Comparison of ENCODE assay signal across 8 mouse cellular contexts in genomic region chr1:158669971-158670592, GRCm38 (mm10).
DNase-seq lines count a peak whose midpoint lies in the region; ATAC-seq lines count a peak whose summit lies in the region.

No protein-coding gene starts in this region.

- H3K27me3 ChIP-seq in kidney, embryonic 14.5 days (ENCODE audit: control insufficient read depth, insufficient read depth, low read length): no peaks in the 10 kb centered on the region
- H3K27me3 ChIP-seq in liver, embryonic 13.5 days: no peaks in the 10 kb centered on the region
- H3K27me3 ChIP-seq in neural tube, embryonic 14.5 days (ENCODE audit: control insufficient read depth, insufficient read depth, low read length): no peaks in the 10 kb centered on the region

- intact Hi-C loops in gastrocnemius, postnatal 36 days (cut with DNase I): loop anchor here (2.0 kb wide), 2 partner anchors 283 to 465 kb away; no protein-coding TSS in a partner anchor

- no peaks in the 10 kb centered on the region for H3K4me1 ChIP-seq in kidney, embryonic 14.5 days (ENCODE audit: control insufficient read depth, insufficient read depth, low read length)
- H3K4me1 ChIP-seq in liver, embryonic 13.5 days (replicated peaks): no peaks in the 10 kb centered on the region
- H3K4me1 ChIP-seq in neural tube, embryonic 14.5 days (ENCODE audit: control insufficient read depth, insufficient read depth, low read length): no peaks in the 10 kb centered on the region

- WGBS in kidney, embryonic 14.5 days: 39% methylated on average over 3 of the region's 3 CpGs
- WGBS in liver, embryonic 13.5 days (ENCODE audit: insufficient replicate concordance): 35% methylated on average over 3 of the region's 3 CpGs
- 41% methylated on average over 3 of the region's 3 CpGs for WGBS in neural tube, embryonic 14.5 days

- H3K9me3 ChIP-seq in kidney, embryonic 14.5 days (ENCODE audit: control insufficient read depth, low read length): no peaks in the 10 kb centered on the region
- no peaks in the 10 kb centered on the region for H3K9me3 ChIP-seq in liver, embryonic 13.5 days (replicated peaks)
- no peaks in the 10 kb centered on the region for H3K9me3 ChIP-seq in neural tube, embryonic 14.5 days (ENCODE audit: control insufficient read depth, low read length)

- no peak overlapping the region for H3K9ac ChIP-seq in kidney, embryonic 14.5 days (ENCODE audit: low read depth, low read length)
- H3K9ac ChIP-seq in liver, embryonic 13.5 days: no peak overlapping the region
- H3K9ac ChIP-seq in neural tube, embryonic 14.5 days (replicated peaks; ENCODE audit: low read depth, low read length): no peak overlapping the region

- no peaks in the 10 kb centered on the region for H3K36me3 ChIP-seq in kidney, embryonic 14.5 days (ENCODE audit: control insufficient read depth, insufficient read depth, low read length)
- H3K36me3 ChIP-seq in liver, embryonic 13.5 days: no peaks in the 10 kb centered on the region
- H3K36me3 ChIP-seq in neural tube, embryonic 14.5 days (ENCODE audit: control insufficient read depth, insufficient read depth, low read length): peaks cover 19% of the 10 kb centered on the region

- no peak overlapping the region for H3K4me3 ChIP-seq in kidney, embryonic 14.5 days (ENCODE audit: low read length)
- H3K4me3 ChIP-seq in liver, embryonic 13.5 days (replicated peaks): no peak overlapping the region
- no peak overlapping the region for H3K4me3 ChIP-seq in neural tube, embryonic 14.5 days (ENCODE audit: low read depth, low read length)

- H3K27ac ChIP-seq in kidney, embryonic 14.5 days (ENCODE audit: low read depth, low read length): no peak overlapping the region
- H3K27ac ChIP-seq in liver, embryonic 13.5 days: no peak overlapping the region
- H3K27ac ChIP-seq in neural tube, embryonic 14.5 days (ENCODE audit: low read depth, low read length): no peak overlapping the region

- no peak overlapping the region for H3K4me2 ChIP-seq in kidney, embryonic 14.5 days (replicated peaks; ENCODE audit: low read depth, low read length)
- no peak overlapping the region for H3K4me2 ChIP-seq in liver, embryonic 13.5 days
- H3K4me2 ChIP-seq in neural tube, embryonic 14.5 days (ENCODE audit: low read depth, low read length): no peak overlapping the region

- peak; percentile 5 to 43 for DNase-seq in urinary bladder, adult 18-20 months (ENCODE audit: low spot score in 2 of 2)
- no peak for DNase-seq in urinary bladder, postnatal 10 days (ENCODE audit: low spot score)
- DNase-seq in cerebellum, postnatal 4 days (ENCODE audit: low spot score in 2 of 2): peak; percentile 31 to 67
- peak; percentile 14 to 16 for DNase-seq in gastrocnemius, postnatal 36 days
- peak; percentile 2 for DNase-seq in liver, embryonic 13.5 days
- peak; percentile 4 to 8 for DNase-seq in thymus, postnatal 36 days

- ATAC-seq in kidney, embryonic 14.5 days (ENCODE audit: low FRiP score, low TSS enrichment): peak; percentile 82
- ATAC-seq in liver, embryonic 13.5 days (ENCODE audit: low read depth): no peak
- peak; percentile 72 for ATAC-seq in neural tube, embryonic 14.5 days (ENCODE audit: low read depth)
